Mouse (Mus musculus): ENCODE results near the gene Tet2.

- no peak for TF ChIP-seq CTCF (IDR thresholded peaks at IDR 0.05)
- TF ChIP-seq EP300 (IDR thresholded peaks at IDR 0.05), result no peak
Observed at GRCm38 (mm10) chr3:133557154-133557553, 12.2 kb upstream of the Tet2 start.

All from lung, postnatal 0 days (tissue).